Comparison of ENCODE assay signal across 8 mouse cellular contexts in the genomic region with DNA sequence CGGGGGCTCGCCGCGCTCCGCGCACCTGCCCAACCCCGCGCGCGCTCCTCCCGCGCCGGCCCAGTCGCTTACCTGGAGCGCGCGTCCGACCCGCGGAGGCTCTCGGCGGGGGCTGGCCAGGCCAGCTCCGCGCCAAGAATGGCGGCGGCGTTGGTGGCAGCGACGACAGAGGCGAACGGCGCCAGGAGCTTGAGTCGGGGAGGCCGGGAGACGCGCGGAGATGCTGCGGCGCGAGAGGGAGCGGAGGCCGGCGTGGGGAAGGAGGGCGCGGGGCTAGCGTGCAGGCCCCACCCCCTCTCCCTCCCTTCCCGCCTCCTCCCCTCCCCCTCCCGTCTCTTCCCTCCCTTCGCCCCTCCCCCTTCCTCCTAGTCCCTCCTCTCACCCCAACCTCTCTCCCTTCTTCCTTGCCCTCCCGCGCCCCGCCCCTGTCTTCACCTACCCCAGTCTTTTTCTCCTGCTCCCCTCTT. TPM values are rescaled to one million over a fixed set of nuclear protein-coding genes. Genes with fewer than 3 reads are reported as not detected.
DNase-seq lines count a peak whose midpoint lies in the region; ATAC-seq lines count a peak whose summit lies in the region.

A gene (minus strand): TSS at position 323 of the 467 bp plus-strand sequence.

- H3K4me3 ChIP-seq in intestine, embryonic 15.5 days (replicated peaks) = peak within 1 kb of the TSS; percentile 83

- no peaks in the 10 kb centered on the region for H3K36me3 ChIP-seq in intestine, embryonic 15.5 days

- 1% methylated on average over 51 of the region's 52 CpGs for WGBS in intestine, embryonic 15.5 days

- no peaks in the 10 kb centered on the region for H3K9me3 ChIP-seq in intestine, embryonic 15.5 days

- peaks cover 21% of the 10 kb centered on the region; the same call in 1 of the 2 replicates for H3K4me1 ChIP-seq in intestine, embryonic 15.5 days (replicated peaks)

- peak; percentile 83 for ATAC-seq in intestine, embryonic 15.5 days

- H3K27me3 ChIP-seq in intestine, embryonic 15.5 days (replicated peaks) = peaks cover 6% of the 10 kb centered on the region; the same call in 1 of the 2 replicates

- no peak within 1 kb of the TSS for H3K27ac ChIP-seq in intestine, embryonic 15.5 days

- peak within 1 kb of the TSS; percentile 71 for H3K9ac ChIP-seq in intestine, embryonic 15.5 days

- peak within 1 kb of the TSS; percentile 95 for H3K4me2 ChIP-seq in intestine, embryonic 15.5 days (replicated peaks)

- intact Hi-C loops in gastrocnemius, postnatal 36 days (cut with DNase I) = loop anchor here (5.0 kb wide), 1 partner anchor 61 kb away; no protein-coding TSS in a partner anchor
- intact Hi-C loops in left cerebral cortex, postnatal 4 days (cut with DNase I) = no loop called here

- DNase-seq in adrenal gland, adult 8-10 months = peak; percentile 17
- peak; percentile 35 to 69 for DNase-seq in cerebellum, postnatal 4 days (ENCODE audit: low spot score in 2 of 2)
- peak; percentile 18 to 39 for DNase-seq in gastrocnemius, postnatal 36 days
- peak; percentile 87 for DNase-seq in left cerebral cortex, postnatal 4 days
- peak; percentile 81 for DNase-seq in mesoderm, embryonic 11.5 days (ENCODE audit: low read depth, low spot score)
- peak; percentile 84 for DNase-seq in right cerebral cortex, postnatal 4 days
- no peak for DNase-seq in adipocyte (ENCODE audit: low spot score)

RNA-seq across cellular contexts. Expression of the gene that starts here (rescaled TPM):
- total RNA-seq in adrenal gland, adult 8-10 months (2022) = 10 to 100 TPM in 3 of 4 experiments, 1 to 10 TPM in 1; 8.9 to 23.2 (median 16.2) TPM
- total RNA-seq in gastrocnemius, postnatal 36 days (2021) = 100 to 1,000 TPM; 123 to 134 TPM
- 6.2 and 7.0 TPM in 2 replicates for polyA plus RNA-seq in intestine, embryonic 15.5 days (2015; fragmentation: Nextera tagmentation; extraction: Ambion mirVana)
- total RNA-seq in left cerebral cortex, postnatal 4 days (2021) = 10 to 100 TPM; 53.9 to 62.5 TPM
